Mouse (Mus musculus) right cerebral cortex, adult 2 months (tissue): ENCODE data around the gene Thap7.

Experiments used
- DNase-seq, 2 experiments: peaks; one replicate each; pipeline ENCODE4 v3.0.0; 2021 to 2022; ENCODE audit warnings: low spot score in 2 of 2

Thap7 gene

GRCm38 (mm10) chr16:17488478-17489468 is 42.2 kb downstream of the Thap7 start:
- peak in 1 of 2 experiments; percentile 41 for DNase-seq

DNA sequence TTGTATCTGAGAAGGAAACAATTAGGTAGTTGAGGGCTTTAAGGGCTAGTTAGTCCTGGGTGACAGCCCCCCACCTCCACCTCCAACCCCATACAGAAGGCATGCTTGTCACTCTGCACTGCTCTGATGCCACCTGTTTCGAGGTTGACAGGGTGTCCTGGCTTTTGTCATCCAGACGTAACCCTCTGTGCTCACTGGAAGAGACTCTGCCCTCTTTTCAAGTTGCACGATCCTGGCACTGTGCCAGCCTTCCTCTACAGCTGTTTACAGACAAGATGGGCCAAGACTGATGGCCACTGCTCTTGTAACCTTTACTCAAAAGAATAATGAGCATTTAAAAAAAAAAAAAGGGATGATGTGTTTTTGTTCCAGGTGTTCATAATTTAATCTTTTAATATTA is 44.4 kb downstream of the Thap7 start:
- DNase-seq = no peak

DNA sequence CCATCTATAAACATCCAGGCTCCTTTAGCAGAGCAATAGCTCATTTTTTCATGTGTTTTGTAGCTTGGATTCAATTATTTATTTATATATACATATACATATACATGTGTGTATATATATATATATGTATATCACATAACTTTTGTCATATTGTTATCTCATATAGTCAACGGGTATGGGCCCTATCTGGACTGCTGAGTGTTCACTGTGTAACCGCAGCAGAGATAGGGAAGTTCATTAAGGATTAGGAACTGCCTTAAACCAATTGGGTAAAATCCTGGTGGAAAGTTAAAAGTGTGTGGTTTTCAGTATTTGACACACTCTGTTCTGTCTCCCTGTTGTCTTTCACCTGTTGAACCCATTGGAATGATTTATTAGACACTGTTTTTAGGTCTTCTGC is 49.5 kb downstream of the Thap7 start:
- DNase-seq = no peak

GRCm38 (mm10) chr16:17478331-17478943 is 52.5 kb downstream of the Thap7 start:
- no peak for DNase-seq
